Mouse (Mus musculus): ENCODE results near the gene Bmpr1b. TPM values are rescaled to one million over a fixed set of nuclear protein-coding genes. Genes with fewer than 3 reads are reported as not detected.

Gene Bmpr1b
- polyA plus RNA-seq, 1 experiment = not detected

- H3K9me3 ChIP-seq = 0 out of 2 replicates have a peak, but pooled peaks cover 6% of the 10 kb centered on the region
- H3K27me3 ChIP-seq (replicated peaks) = no peaks in the 10 kb centered on the region
- TF ChIP-seq GATA1 (IDR thresholded peaks at IDR 0.05; ENCODE audit: borderline replicate concordance, low read length) (no peak), FLI1 (IDR thresholded peaks at IDR 0.05; ENCODE audit: low read length) (no peak)
- H3K36me3 ChIP-seq (replicated peaks; ENCODE audit: low read length) = no peaks in the 10 kb centered on the region
- no peaks in the 10 kb centered on the region for H3K4me1 ChIP-seq
- no peak overlapping the region for H3K4me3 ChIP-seq (replicated peaks)
These were observed 118.5 kb downstream of the Bmpr1b start for GRCm38 (mm10) chr3:142050681-142051080.

- Histone ChIP-seq H3K27me3 (replicated peaks) (no peaks in the 10 kb centered on the region), H3K9me3 (0 out of 2 replicates have a peak, but pooled peaks cover 6% of the 10 kb centered on the region), H3K4me1 (no peaks in the 10 kb centered on the region), H3K4me3 (replicated peaks) (no peak overlapping the region), H3K36me3 (replicated peaks; ENCODE audit: low read length) (no peaks in the 10 kb centered on the region)
- TF ChIP-seq GATA1 (IDR thresholded peaks at IDR 0.05; ENCODE audit: borderline replicate concordance, low read length) = no peak
- TF ChIP-seq FLI1 (IDR thresholded peaks at IDR 0.05; ENCODE audit: low read length) = no peak
These were observed 119.6 kb downstream of the Bmpr1b start for GRCm38 (mm10) chr3:142049610-142050009.

DNA sequence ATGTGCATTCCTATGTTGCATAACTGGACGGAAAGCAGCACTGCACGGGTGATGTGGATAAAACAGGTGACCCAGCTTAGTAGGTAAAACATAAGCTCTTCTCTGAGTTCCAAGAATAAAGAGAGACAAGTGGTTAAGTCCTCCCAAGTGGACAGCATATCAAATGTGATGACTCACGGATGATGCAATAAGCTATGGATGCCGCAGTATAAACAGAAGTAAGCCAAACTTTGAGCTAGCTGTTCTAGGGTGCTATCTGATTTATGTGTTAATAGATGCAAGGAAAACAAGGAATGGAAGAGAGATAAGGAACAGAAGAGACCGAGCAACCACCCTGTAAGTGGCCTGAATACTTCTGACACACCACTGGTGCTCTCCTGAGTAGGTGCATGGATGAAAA, 120.1 kb downstream of the Bmpr1b start:
- no peak for TF ChIP-seq FLI1 (IDR thresholded peaks at IDR 0.05; ENCODE audit: low read length)
- no peak for TF ChIP-seq GATA1 (IDR thresholded peaks at IDR 0.05; ENCODE audit: borderline replicate concordance, low read length)
- H3K4me1 ChIP-seq = no peaks in the 10 kb centered on the region

DNA sequence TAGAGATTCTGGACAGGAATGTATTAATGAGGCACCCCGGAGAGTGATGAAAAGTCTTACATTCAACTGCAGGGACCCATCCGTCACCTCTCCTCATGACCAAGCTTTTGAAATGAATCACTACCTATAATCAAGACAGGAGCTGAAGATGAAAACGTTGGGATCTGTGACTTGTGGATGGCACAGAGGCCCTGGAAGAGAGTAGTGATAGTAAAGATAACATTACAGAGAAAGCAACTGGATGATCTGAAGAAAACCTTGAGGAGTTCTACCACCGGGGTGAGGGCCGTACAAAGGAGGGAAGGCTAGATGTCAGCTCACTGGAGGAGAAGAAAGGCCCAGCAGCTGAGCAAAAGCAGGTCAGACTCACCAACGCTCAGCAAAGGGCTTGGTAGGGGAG, 120.7 kb downstream of the Bmpr1b start:
- H3K9me3 ChIP-seq = 0 out of 2 replicates have a peak, but pooled peaks cover 6% of the 10 kb centered on the region
- H3K27me3 ChIP-seq (replicated peaks) = no peaks in the 10 kb centered on the region
- no peaks in the 10 kb centered on the region for H3K36me3 ChIP-seq (replicated peaks; ENCODE audit: low read length)
- TF ChIP-seq GATA1 (IDR thresholded peaks at IDR 0.05; ENCODE audit: borderline replicate concordance, low read length) (no peak), FLI1 (IDR thresholded peaks at IDR 0.05; ENCODE audit: low read length) (no peak)
- H3K4me3 ChIP-seq (replicated peaks) = no peak overlapping the region
- H3K4me1 ChIP-seq = no peaks in the 10 kb centered on the region

More for the DNA sequence above, 120.1 kb downstream of the Bmpr1b start:
- Histone ChIP-seq H3K9me3 (0 out of 2 replicates have a peak, but pooled peaks cover 6% of the 10 kb centered on the region), H3K36me3 (replicated peaks; ENCODE audit: low read length) (no peaks in the 10 kb centered on the region), H3K4me3 (replicated peaks) (no peak overlapping the region), H3K27me3 (replicated peaks) (no peaks in the 10 kb centered on the region)

- TF ChIP-seq FLI1 (IDR thresholded peaks at IDR 0.05; ENCODE audit: low read length) = no peak
- no peak for TF ChIP-seq GATA1 (IDR thresholded peaks at IDR 0.05; ENCODE audit: borderline replicate concordance, low read length)
- no peaks in the 10 kb centered on the region for H3K27me3 ChIP-seq (replicated peaks)
- no peaks in the 10 kb centered on the region for H3K36me3 ChIP-seq (replicated peaks; ENCODE audit: low read length)
- H3K4me3 ChIP-seq (replicated peaks) = no peak overlapping the region
- H3K9me3 ChIP-seq = 0 out of 2 replicates have a peak, but pooled peaks cover 3% of the 10 kb centered on the region
- no peaks in the 10 kb centered on the region for H3K4me1 ChIP-seq
These were observed 125.8 kb downstream of the Bmpr1b start for GRCm38 (mm10) chr3:142043463-142043862.

DNA sequence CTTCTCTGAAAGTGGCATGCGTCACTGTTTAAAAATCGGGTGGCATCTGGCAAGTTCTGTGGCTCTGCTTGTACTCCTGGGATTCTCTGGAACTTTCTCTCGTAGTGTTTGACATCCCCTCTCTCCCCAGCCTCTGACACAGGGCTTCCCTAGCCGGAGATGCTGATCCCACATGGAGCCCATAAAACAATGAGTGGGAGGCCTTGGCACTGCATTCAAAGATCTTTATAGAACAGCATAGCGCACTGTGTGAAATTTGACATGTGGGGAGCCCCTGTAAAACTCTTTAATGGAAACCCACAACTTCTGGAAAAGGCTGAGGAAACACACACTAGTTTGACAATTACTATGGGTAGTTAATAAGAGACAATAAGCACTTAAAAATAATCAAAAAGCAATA, 126.2 kb downstream of the Bmpr1b start:
- Histone ChIP-seq H3K4me1 (no peaks in the 10 kb centered on the region), H3K36me3 (replicated peaks; ENCODE audit: low read length) (no peaks in the 10 kb centered on the region), H3K9me3 (0 out of 2 replicates have a peak, but pooled peaks cover 3% of the 10 kb centered on the region), H3K4me3 (replicated peaks) (no peak overlapping the region), H3K27me3 (replicated peaks) (no peaks in the 10 kb centered on the region)
- TF ChIP-seq FLI1 (IDR thresholded peaks at IDR 0.05; ENCODE audit: low read length) = no peak
- TF ChIP-seq GATA1 (IDR thresholded peaks at IDR 0.05; ENCODE audit: borderline replicate concordance, low read length) = no peak

DNA sequence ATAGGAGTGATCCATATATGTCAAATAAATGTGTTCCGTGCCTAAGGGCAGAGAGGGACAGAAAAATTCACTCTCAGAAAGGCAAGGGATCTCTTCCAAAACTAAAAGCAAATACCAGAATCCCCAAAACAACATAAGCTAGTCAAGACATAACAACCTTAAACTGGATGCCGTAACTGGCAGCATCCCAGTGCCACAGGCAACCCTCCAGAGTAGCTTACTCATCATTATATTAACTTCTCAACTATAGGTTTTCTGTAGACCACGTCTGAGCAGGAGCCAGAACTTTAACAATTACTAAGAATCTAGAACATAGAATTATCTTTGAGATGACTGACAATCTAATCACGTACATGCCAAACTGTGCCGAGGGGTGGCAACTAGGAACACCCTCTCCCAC, 128.9 kb downstream of the Bmpr1b start:
- no peak for TF ChIP-seq GATA1 (IDR thresholded peaks at IDR 0.05; ENCODE audit: borderline replicate concordance, low read length)
- TF ChIP-seq FLI1 (IDR thresholded peaks at IDR 0.05; ENCODE audit: low read length) = no peak
- no peaks in the 10 kb centered on the region for H3K36me3 ChIP-seq (replicated peaks; ENCODE audit: low read length)
- H3K27me3 ChIP-seq (replicated peaks) = no peaks in the 10 kb centered on the region
- no peaks in the 10 kb centered on the region for H3K4me1 ChIP-seq
- H3K9me3 ChIP-seq = no peaks in the 10 kb centered on the region
- H3K4me3 ChIP-seq (replicated peaks) = no peak overlapping the region

DNA sequence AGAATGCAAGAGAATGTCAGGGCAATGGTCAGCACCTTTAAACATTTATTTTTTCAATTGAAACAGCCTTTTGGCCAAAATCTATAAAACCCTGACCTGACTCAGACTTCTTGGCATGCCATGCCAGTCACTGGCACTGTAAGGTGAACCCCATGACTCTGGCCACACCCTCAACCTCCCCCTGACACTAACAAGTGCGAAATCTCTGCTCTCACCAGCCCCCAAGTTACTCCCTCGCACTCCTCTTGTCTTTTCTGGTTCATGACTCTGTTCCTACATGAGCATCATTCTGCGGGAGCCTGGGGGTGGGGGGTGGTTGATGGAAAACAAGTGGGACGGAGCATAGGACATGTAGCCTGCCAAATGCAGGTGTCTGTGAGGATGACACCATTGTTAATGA, 135.1 kb downstream of the Bmpr1b start:
- no peaks in the 10 kb centered on the region for H3K27me3 ChIP-seq (replicated peaks)
- H3K4me1 ChIP-seq = no peaks in the 10 kb centered on the region
- no peaks in the 10 kb centered on the region for H3K9me3 ChIP-seq
- no peak overlapping the region for H3K4me3 ChIP-seq (replicated peaks)
- no peaks in the 10 kb centered on the region for H3K36me3 ChIP-seq (replicated peaks; ENCODE audit: low read length)
- TF ChIP-seq GATA1 (IDR thresholded peaks at IDR 0.05; ENCODE audit: borderline replicate concordance, low read length) (no peak), FLI1 (IDR thresholded peaks at IDR 0.05; ENCODE audit: low read length) (no peak)

- Histone ChIP-seq H3K4me3 (replicated peaks) (no peak overlapping the region), H3K4me1 (no peaks in the 10 kb centered on the region), H3K9me3 (no peaks in the 10 kb centered on the region), H3K27me3 (replicated peaks) (no peaks in the 10 kb centered on the region), H3K36me3 (replicated peaks; ENCODE audit: low read length) (no peaks in the 10 kb centered on the region)
- TF ChIP-seq FLI1 (IDR thresholded peaks at IDR 0.05; ENCODE audit: low read length) (no peak), GATA1 (IDR thresholded peaks at IDR 0.05; ENCODE audit: borderline replicate concordance, low read length) (no peak)
These were observed 149.5 kb downstream of the Bmpr1b start for GRCm38 (mm10) chr3:142019716-142020115.

- H3K27me3 ChIP-seq (replicated peaks) = no peaks in the 10 kb centered on the region
- no peaks in the 10 kb centered on the region for H3K4me1 ChIP-seq
- no peaks in the 10 kb centered on the region for H3K36me3 ChIP-seq (replicated peaks; ENCODE audit: low read length)
- H3K4me3 ChIP-seq (replicated peaks) = no peak overlapping the region
- TF ChIP-seq GATA1 (IDR thresholded peaks at IDR 0.05; ENCODE audit: borderline replicate concordance, low read length) = no peak
- TF ChIP-seq FLI1 (IDR thresholded peaks at IDR 0.05; ENCODE audit: low read length) = no peak
- H3K9me3 ChIP-seq = peaks cover 10% of the 10 kb centered on the region
These were observed 184.7 kb downstream of the Bmpr1b start for GRCm38 (mm10) chr3:141984548-141984947.
